15 mouse cellular contexts compared by ENCODE assay signal in genomic region chr4:72688842-72689241, GRCm38 (mm10).
"Had no signal": no experiment of that assay in that cellular context is flagged by ENCODE, and none has a peak within 500 bp of the region (broad histone marks: within the 10 kb centered on the region; RNA-seq: fewer than 3 reads in every experiment).

No protein-coding gene starts in this region.

- H3K4me1 ChIP-seq: liver, embryonic 12.5 days; midbrain, embryonic 10.5 days; midbrain, embryonic 13.5 days; stomach, embryonic 15.5 days had no signal

- H3K4me3 ChIP-seq: liver, embryonic 12.5 days; midbrain, embryonic 10.5 days; midbrain, embryonic 13.5 days; myocyte; stomach, embryonic 15.5 days had no signal

- H3K36me3 ChIP-seq: liver, embryonic 12.5 days; midbrain, embryonic 10.5 days; midbrain, embryonic 13.5 days; stomach, embryonic 15.5 days had no signal

- H3K27me3 ChIP-seq: liver, embryonic 12.5 days; midbrain, embryonic 13.5 days; stomach, embryonic 15.5 days had no signal

- ATAC-seq: liver, embryonic 12.5 days; midbrain, embryonic 13.5 days had no signal

- H3K27ac ChIP-seq: liver, embryonic 12.5 days; liver, embryonic 14.5 days; midbrain, embryonic 10.5 days; midbrain, embryonic 13.5 days; stomach, embryonic 15.5 days; stomach, postnatal 0 days had no signal

- DNase-seq: lung, adult 18-20 months; lung, embryonic 14.5 days; lung, postnatal 10 days; lung, postnatal 4 days; right cerebral cortex, postnatal 14 days; thymus, adult 2 months; thymus, postnatal 25 days; thymus, postnatal 4 days had no signal

- H3K4me2 ChIP-seq: liver, embryonic 12.5 days; lung, embryonic 14.5 days; midbrain, embryonic 13.5 days; stomach, embryonic 15.5 days had no signal

- H3K9ac ChIP-seq: liver, embryonic 12.5 days; liver, embryonic 14.5 days; lung, embryonic 14.5 days; midbrain, embryonic 13.5 days; stomach, embryonic 15.5 days had no signal

- H3K9me3 ChIP-seq: liver, embryonic 12.5 days; midbrain, embryonic 10.5 days; midbrain, embryonic 13.5 days; stomach, embryonic 15.5 days had no signal
